Mouse (Mus musculus) olfactory bulb, adult 2 months (tissue): ENCODE measurements around the gene Dpp6. TPM values are rescaled to one million over a fixed set of nuclear protein-coding genes. Genes with fewer than 3 reads are reported as not detected.
A peak's percentile ranks its signal among the peaks of the same experiment; 100 is the strongest.

ENCODE experiments used
- H3K27ac ChIP-seq: fragments of 200-500 bp; 2 replicates; pipeline ENCODE4 v1.5.1; 2012; ENCODE audit warnings: low read depth, low read length; ENCODE audit not compliant: insufficient read depth
- H3K4me1 ChIP-seq: fragments of 200-500 bp; 2 replicates; pipeline ENCODE4 v1.6.1; 2012; ENCODE audit warnings: low read length; ENCODE audit not compliant: control insufficient read depth, insufficient read depth
- H3K4me3 ChIP-seq: fragments of 200-500 bp; 2 replicates; pipeline ENCODE4 v1.5.1; 2012; ENCODE audit warnings: mild to moderate bottlenecking, low read depth, low read length, moderate library complexity; ENCODE audit not compliant: insufficient read depth
- CTCF ChIP-seq: fragments of 200-500 bp; IDR thresholded peaks from 2 replicates; pipeline ENCODE4 v1.5.1; 2012; ENCODE audit warnings: low read depth, mild to moderate bottlenecking, low read length, moderate library complexity; ENCODE audit not compliant: insufficient read depth
- POLR2A ChIP-seq: fragments of 200-500 bp; IDR thresholded peaks from 2 replicates; pipeline ENCODE4 v1.6.1; 2012; ENCODE audit warnings: mild to moderate bottlenecking, low read depth, low read length, moderate library complexity; ENCODE audit not compliant: insufficient read depth
- WGBS: fragments of 180-500 bp; shearing (Covaris S2); methylation state at CpG from one replicate; pipeline ENCODE4 v1.1.7; 2018; 5-methylcytosine and 5-hydroxymethylcytosine counted together
- polyA plus RNA-seq: library from polyadenylated mRNA; stranded (reverse); fragments of >200 nt; gene quantifications from 2 replicates; pipeline ENCODE4 v1.2.4, GENCODE M21; 2012; ENCODE audit warnings: low replicate concordance; ENCODE audit not compliant: missing spikeins, insufficient read depth, insufficient read length

Gene Dpp6
- polyA plus RNA-seq, 1 experiment: not detected

GRCm38 (mm10) chr5:27658165-27658564 is 841.2 kb downstream of the Dpp6 start:
- no peak overlapping the region for H3K4me3 ChIP-seq
- no peaks in the 10 kb centered on the region for H3K4me1 ChIP-seq
- H3K27ac ChIP-seq: no peak overlapping the region
- WGBS: 81% methylated on average over 5 of the region's 5 CpGs
- TF ChIP-seq CTCF (no peak), POLR2A (no peak)

DNA sequence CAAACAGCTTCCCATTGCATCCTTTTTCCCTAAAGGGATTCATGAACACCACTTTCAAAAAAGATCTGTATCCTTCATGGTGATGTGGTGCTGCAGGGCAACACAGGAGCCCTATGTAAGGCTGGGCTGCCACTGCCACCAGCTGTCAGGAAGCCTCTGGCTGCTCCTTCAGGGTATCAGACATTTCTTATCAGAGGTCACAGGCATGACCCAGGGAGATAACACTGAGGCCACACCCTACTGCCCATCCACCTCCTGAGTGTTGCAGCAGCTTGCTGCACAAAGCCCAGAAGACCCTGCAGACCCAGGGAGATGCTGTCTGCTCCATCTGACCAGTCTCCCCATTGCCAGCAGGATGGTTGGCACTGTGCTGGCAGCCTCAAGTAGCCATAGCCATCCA is 841.6 kb downstream of the Dpp6 start:
- TF ChIP-seq POLR2A: no peak
- TF ChIP-seq CTCF: no peak
- no peak overlapping the region for H3K27ac ChIP-seq
- H3K4me3 ChIP-seq: no peak overlapping the region
- H3K4me1 ChIP-seq: no peaks in the 10 kb centered on the region

GRCm38 (mm10) chr5:27659019-27659418 is 842.0 kb downstream of the Dpp6 start:
- Histone ChIP-seq H3K27ac (no peak overlapping the region), H3K4me1 (no peaks in the 10 kb centered on the region), H3K4me3 (no peak overlapping the region)
- 90% methylated on average over 2 of the region's 2 CpGs for WGBS
- no peak for TF ChIP-seq POLR2A
- no peak for TF ChIP-seq CTCF

GRCm38 (mm10) chr5:27659781-27660180 is 842.8 kb downstream of the Dpp6 start:
- H3K27ac ChIP-seq: no peak overlapping the region
- 79% methylated on average over 6 of the region's 6 CpGs for WGBS
- TF ChIP-seq POLR2A: no peak
- TF ChIP-seq CTCF: no peak
- H3K4me3 ChIP-seq: no peak overlapping the region
- no peaks in the 10 kb centered on the region for H3K4me1 ChIP-seq

DNA sequence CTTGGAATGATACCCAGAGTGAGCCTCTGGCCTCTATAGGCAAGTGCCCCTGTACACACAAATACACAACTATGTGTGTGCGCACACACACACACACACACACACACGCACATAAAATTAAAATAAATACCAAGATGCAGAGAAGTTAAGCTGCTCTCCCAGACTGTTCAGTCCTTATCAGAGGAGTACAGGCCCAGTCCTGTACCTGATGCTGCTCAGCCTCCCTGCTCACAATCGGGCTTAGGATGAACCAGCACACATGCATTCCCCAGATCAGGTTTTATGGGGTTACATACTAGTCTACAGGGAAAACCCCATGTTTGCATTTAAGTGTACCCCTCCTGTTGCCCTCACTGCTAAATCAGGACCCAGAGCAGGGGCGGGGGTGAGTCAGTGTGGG is 847.1 kb downstream of the Dpp6 start:
- no peak overlapping the region for H3K27ac ChIP-seq
- H3K4me3 ChIP-seq: no peak overlapping the region
- WGBS: 96% methylated on average over 4 of the region's 4 CpGs
- H3K4me1 ChIP-seq: no peaks in the 10 kb centered on the region
- no peak for TF ChIP-seq CTCF
- TF ChIP-seq POLR2A: no peak

GRCm38 (mm10) chr5:27671487-27671886 is 854.5 kb downstream of the Dpp6 start:
- H3K4me1 ChIP-seq: no peaks in the 10 kb centered on the region
- 68% methylated on average over 2 of the region's 2 CpGs for WGBS
- H3K4me3 ChIP-seq: no peak overlapping the region
- TF ChIP-seq CTCF (no peak), POLR2A (no peak)
- H3K27ac ChIP-seq: no peak overlapping the region

GRCm38 (mm10) chr5:27677247-27677666 is 860.3 kb downstream of the Dpp6 start:
- peak overlapping the region; percentile 81 for H3K27ac ChIP-seq
- 20% methylated on average over 5 of the region's 5 CpGs for WGBS

GRCm38 (mm10) chr5:27679151-27679550 is 862.1 kb downstream of the Dpp6 start:
- no peak overlapping the region for H3K4me3 ChIP-seq
- 94% methylated on average over 1 of the region's 1 CpGs for WGBS
- H3K27ac ChIP-seq: no peak overlapping the region
- TF ChIP-seq CTCF (no peak), POLR2A (no peak)
- H3K4me1 ChIP-seq: peaks cover 21% of the 10 kb centered on the region

More at GRCm38 (mm10) chr5:27677247-27677666, 860.3 kb downstream of the Dpp6 start:
- Histone ChIP-seq H3K4me1 (peaks cover 21% of the 10 kb centered on the region), H3K4me3 (no peak overlapping the region)
- TF ChIP-seq CTCF (peak; percentile 74), POLR2A (no peak)

DNA sequence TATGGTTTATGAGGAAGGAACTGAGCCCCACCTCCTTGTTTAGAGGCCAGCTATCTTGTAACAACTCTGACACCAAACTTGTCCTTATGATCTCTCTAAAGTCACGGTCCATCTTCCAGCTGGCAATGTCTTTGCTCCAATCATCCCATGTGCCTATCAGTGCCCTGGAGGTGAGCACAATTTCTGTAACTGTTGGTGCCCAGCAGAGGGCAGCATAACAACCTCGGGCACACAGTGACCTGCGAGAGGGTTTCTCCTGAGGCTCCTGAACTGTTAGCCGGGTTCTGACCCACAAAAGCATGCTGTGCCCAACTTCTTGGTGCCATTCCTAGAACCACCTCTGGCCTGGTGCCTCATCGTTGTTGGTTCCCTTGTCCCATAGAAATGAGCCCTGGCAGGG is 863.5 kb downstream of the Dpp6 start:
- peak overlapping the region; percentile 58; the same call in 1 of the 2 replicates for H3K27ac ChIP-seq
- peaks cover 21% of the 10 kb centered on the region for H3K4me1 ChIP-seq
- H3K4me3 ChIP-seq: no peak overlapping the region
- peak; percentile 66 for TF ChIP-seq CTCF
- TF ChIP-seq POLR2A: no peak
- 16% methylated on average over 5 of the region's 5 CpGs for WGBS

- 44% methylated on average over 11 of the region's 11 CpGs for WGBS
- Histone ChIP-seq H3K4me3 (no peak overlapping the region), H3K4me1 (peaks cover 8% of the 10 kb centered on the region), H3K27ac (no peak overlapping the region)
- TF ChIP-seq CTCF (no peak), POLR2A (no peak)
Measured at GRCm38 (mm10) chr5:27685162-27685561, 868.2 kb downstream of the Dpp6 start.
